Mouse (Mus musculus) hindbrain, embryonic 14.5 days (tissue): ENCODE measurements around the gene Dusp6. TPM values are rescaled to one million over a fixed set of nuclear protein-coding genes. Genes with fewer than 3 reads are reported as not detected.

Experiments
- ATAC-seq: fragments of 200-750 bp; cut with Nextera tagmentation; 2 replicates; pipeline ENCODE4 v1.8.0; 2017; ENCODE audit warnings: moderate number of reproducible peaks, mild to moderate bottlenecking, moderate TSS enrichment, moderate library complexity; ENCODE audit not compliant: low FRiP score
- DNase-seq: peaks from one replicate; pipeline ENCODE4 v3.0.0-alpha.2; 2015; ENCODE audit warnings: low spot score
- H3K27ac ChIP-seq: fragments of 300-500 bp; sonication (generic); 2 replicates; pipeline ENCODE4 v1.5.1; 2014; ENCODE audit warnings: mild to moderate bottlenecking, moderate library complexity
- H3K27me3 ChIP-seq: fragments of 300-500 bp; sonication (generic); 2 replicates; pipeline ENCODE4 v1.6.1; 2014; ENCODE audit warnings: mild to moderate bottlenecking, low read length, mixed read lengths; ENCODE audit not compliant: control insufficient read depth, insufficient read depth
- H3K36me3 ChIP-seq: fragments of 300-500 bp; sonication (generic); replicated peaks from 2 replicates; pipeline ENCODE4 v1.6.1; 2014; ENCODE audit not compliant: control insufficient read depth, insufficient read depth
- H3K4me1 ChIP-seq: fragments of 300-500 bp; sonication (generic); replicated peaks from 2 replicates; pipeline ENCODE4 v1.6.1; 2014; ENCODE audit warnings: antibody characterized with exemption, low read length, mixed read lengths; ENCODE audit not compliant: control insufficient read depth, insufficient read depth
- H3K4me2 ChIP-seq: fragments of 300-500 bp; sonication (generic); replicated peaks from 2 replicates; pipeline ENCODE4 v1.6.1; 2014; ENCODE audit warnings: mild to moderate bottlenecking, moderate library complexity
- H3K4me3 ChIP-seq: fragments of 300-500 bp; sonication (generic); replicated peaks from 2 replicates; pipeline ENCODE4 v1.5.1; 2014; ENCODE audit warnings: mild to moderate bottlenecking, low read length
- H3K9ac ChIP-seq: fragments of 300-500 bp; sonication (generic); 2 replicates; pipeline ENCODE4 v1.6.1; 2014
- H3K9me3 ChIP-seq: fragments of 300-500 bp; sonication (generic); 2 replicates; pipeline ENCODE4 v1.6.1; 2016; ENCODE audit warnings: low read length; ENCODE audit not compliant: control insufficient read depth
- WGBS: fragments of 180-500 bp; shearing (Covaris S2); extraction: QIAGEN DNeasy Blood & Tissue Kit; methylation state at CpG from one replicate; pipeline ENCODE4 v1.1.7; 2014; 5-methylcytosine and 5-hydroxymethylcytosine counted together
- polyA plus RNA-seq: library from polyadenylated mRNA; unstranded; fragments of >200 nt; fragmentation: Nextera tagmentation; extraction: Ambion mirVana; gene quantifications from 2 replicates; pipeline ENCODE4 v1.2.1, GENCODE M21; 2014

The Dusp6 gene
- polyA plus RNA-seq, 1 experiment from 2014 or later = 28.4 TPM

GRCm38 (mm10) chr10:99229031-99229684 is 33.9 kb upstream of the Dusp6 start:
- H3K4me1 ChIP-seq = peaks cover 18% of the 10 kb centered on the region
- ATAC-seq (no peak; the same call in 1 of the 2 replicates), DNase-seq (peak; percentile 44)
- H3K27me3 ChIP-seq = no peaks in the 10 kb centered on the region
- no peak overlapping the region for H3K4me3 ChIP-seq
- H3K4me2 ChIP-seq = peak overlapping the region; percentile 18; the same call in 1 of the 2 replicates
- no peak overlapping the region for H3K27ac ChIP-seq
- no peaks in the 10 kb centered on the region for H3K9me3 ChIP-seq
- H3K9ac ChIP-seq = no peak overlapping the region
- 17% methylated on average over 16 of the region's 16 CpGs for WGBS
- no peaks in the 10 kb centered on the region for H3K36me3 ChIP-seq

DNA sequence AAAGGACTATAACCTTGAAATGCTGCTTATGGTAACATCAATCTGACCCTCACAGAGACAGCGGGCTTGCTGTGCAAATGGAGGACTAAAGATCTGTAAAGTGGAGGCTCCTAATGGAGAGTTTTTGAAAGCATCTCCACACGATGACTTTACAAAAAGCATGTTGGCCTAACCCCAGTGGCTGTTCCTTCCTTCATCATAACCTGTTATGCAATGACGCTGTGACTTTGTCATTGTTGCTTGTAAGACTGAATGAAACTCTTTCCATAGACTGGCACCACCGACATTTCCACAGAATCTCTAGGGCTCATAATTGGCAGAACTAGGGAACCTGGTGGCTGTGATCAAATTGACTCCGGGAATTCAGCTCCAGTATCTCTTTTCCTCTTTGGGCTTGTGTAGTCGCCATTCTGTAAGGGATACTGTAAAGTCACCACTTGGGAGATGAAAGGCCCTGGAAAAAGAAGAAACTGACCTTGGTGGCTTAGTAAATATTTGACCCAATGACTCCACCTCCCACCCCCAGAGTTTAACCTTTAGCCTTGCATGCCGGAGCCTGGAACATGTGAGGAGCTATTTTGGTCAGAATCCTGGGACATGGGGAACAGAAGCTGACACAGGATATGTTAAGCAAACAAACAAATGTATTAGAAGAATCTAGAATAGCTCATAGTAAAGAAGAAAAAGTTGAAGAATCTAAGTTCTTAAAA is 30.4 kb upstream of the Dusp6 start:
- no peaks in the 10 kb centered on the region for H3K9me3 ChIP-seq
- no peak for DNase-seq

DNA sequence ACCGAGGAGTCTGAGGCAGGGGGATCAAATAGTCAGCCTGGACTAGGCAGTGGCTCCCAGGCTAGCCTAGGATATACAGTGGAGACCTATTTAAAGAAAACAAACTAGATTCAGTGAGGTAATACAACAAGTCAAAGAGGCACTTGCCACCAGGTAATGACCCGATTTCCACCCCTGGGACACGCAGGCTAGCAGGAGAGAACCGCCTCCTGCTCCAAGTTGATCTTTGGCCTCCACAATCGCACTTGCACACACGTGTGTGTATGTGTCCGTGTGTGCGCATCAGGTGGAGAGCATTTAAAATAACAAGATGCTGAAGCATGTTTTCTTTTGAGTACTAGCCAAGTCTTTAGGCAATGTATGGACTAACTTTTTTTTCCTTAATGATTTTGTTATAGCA is 28.7 kb upstream of the Dusp6 start:
- Histone ChIP-seq H3K9ac (no peak overlapping the region), H3K36me3 (no peaks in the 10 kb centered on the region), H3K4me3 (no peak overlapping the region), H3K4me2 (no peak overlapping the region), H3K27ac (no peak overlapping the region), H3K27me3 (no peaks in the 10 kb centered on the region), H3K9me3 (no peaks in the 10 kb centered on the region), H3K4me1 (0 out of 2 replicates have a peak, but pooled peaks cover 1% of the 10 kb centered on the region)
- 92% methylated on average over 8 of the region's 8 CpGs for WGBS
- ATAC-seq (no peak), DNase-seq (no peak)

More for the DNA sequence above, 30.4 kb upstream of the Dusp6 start:
- H3K27ac ChIP-seq = no peak overlapping the region
- H3K4me3 ChIP-seq = no peak overlapping the region
- no peaks in the 10 kb centered on the region for H3K36me3 ChIP-seq
- 80% methylated on average over 7 of the region's 7 CpGs for WGBS
- H3K9ac ChIP-seq = no peak overlapping the region
- no peak overlapping the region for H3K4me2 ChIP-seq
- no peak for ATAC-seq
- no peaks in the 10 kb centered on the region for H3K27me3 ChIP-seq
- peaks cover 17% of the 10 kb centered on the region for H3K4me1 ChIP-seq

DNA sequence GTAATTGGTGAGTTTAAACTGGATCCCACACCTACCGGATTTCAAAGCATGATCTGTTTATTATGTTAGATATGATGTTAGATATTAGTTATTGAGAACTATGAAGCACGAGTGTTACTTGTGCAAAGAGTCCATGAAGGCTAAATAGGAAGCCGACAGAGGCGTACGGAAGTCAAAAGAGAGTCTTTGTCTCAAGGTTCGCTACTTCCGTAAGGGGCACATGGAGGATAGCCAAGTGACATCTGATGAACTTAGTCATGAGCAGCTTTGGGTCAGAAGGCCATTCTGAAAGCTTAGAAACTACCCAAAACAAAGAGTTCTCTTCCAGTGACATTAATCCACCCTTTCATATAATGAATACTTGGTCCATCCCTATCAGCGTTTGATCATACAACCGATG is 27.9 kb upstream of the Dusp6 start:
- ATAC-seq = no peak
- WGBS = 90% methylated on average over 9 of the region's 9 CpGs

GRCm38 (mm10) chr10:99237205-99237832 is 25.7 kb upstream of the Dusp6 start:
- 82% methylated on average over 11 of the region's 11 CpGs for WGBS
- DNase-seq (no peak), ATAC-seq (no peak)
- no peaks in the 10 kb centered on the region for H3K36me3 ChIP-seq
- no peaks in the 10 kb centered on the region; the same call in 1 of the 2 replicates for H3K9me3 ChIP-seq
- no peak overlapping the region for H3K27ac ChIP-seq
- H3K9ac ChIP-seq = no peak overlapping the region
- no peaks in the 10 kb centered on the region for H3K27me3 ChIP-seq
- no peaks in the 10 kb centered on the region for H3K4me1 ChIP-seq
- H3K4me3 ChIP-seq = no peak overlapping the region
- no peak overlapping the region for H3K4me2 ChIP-seq

More for the DNA sequence above, 27.9 kb upstream of the Dusp6 start:
- no peak for DNase-seq
- Histone ChIP-seq H3K9ac (no peak overlapping the region), H3K27me3 (no peaks in the 10 kb centered on the region), H3K27ac (no peak overlapping the region), H3K4me3 (no peak overlapping the region), H3K4me1 (no peaks in the 10 kb centered on the region), H3K36me3 (no peaks in the 10 kb centered on the region), H3K4me2 (no peak overlapping the region), H3K9me3 (no peaks in the 10 kb centered on the region)

DNA sequence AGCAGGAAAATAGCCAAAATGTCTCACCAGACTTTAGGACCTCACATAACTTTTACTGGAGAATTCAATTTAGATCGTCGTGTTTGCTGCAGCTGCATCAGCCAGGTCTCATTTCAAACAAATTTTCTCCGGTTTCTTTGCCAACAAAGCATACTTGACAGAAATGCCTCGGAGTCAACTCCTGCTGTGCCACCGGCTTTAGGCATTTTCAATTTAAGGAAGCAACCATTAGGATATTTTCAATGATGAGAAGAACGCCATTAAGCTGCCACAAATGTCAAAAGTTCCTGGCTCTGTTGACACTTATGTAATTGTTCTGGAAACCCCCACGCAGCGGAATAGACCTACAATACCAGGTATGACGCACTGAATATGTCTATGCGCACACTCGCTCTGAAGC is 24.5 kb upstream of the Dusp6 start:
- Histone ChIP-seq H3K9ac (no peak overlapping the region), H3K4me2 (no peak overlapping the region), H3K4me3 (no peak overlapping the region), H3K4me1 (no peaks in the 10 kb centered on the region), H3K27ac (no peak overlapping the region), H3K27me3 (no peaks in the 10 kb centered on the region), H3K36me3 (no peaks in the 10 kb centered on the region), H3K9me3 (no peaks in the 10 kb centered on the region; the same call in 1 of the 2 replicates)
- WGBS = 62% methylated on average over 11 of the region's 11 CpGs
- DNase-seq (no peak), ATAC-seq (no peak)

DNA sequence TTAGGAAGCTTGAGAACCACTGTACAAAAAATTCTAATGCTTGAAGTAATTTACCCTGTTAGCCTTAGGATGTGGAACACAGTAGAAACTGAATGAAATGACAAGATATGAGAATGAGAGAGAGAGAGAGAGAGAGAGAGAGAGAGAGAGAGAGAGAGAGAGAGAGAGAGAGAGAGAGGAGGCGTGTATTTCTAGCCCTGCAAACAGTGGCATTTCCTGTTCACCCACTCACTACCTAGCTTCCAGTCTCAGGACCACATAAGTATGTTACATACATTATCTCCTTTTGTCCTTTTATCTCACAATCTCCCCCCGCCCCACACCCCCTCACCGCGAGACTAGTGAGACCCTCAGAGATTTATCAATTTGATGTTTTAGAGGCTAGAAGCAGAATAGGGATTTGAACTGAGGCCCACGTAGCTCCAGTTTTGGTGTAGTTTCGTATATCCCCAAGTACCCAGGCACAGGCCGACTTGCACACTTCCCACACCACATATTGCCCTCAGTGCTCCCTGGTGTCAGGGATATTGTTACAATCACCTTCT is 21.7 kb upstream of the Dusp6 start:
- Histone ChIP-seq H3K27me3 (no peaks in the 10 kb centered on the region), H3K36me3 (no peaks in the 10 kb centered on the region), H3K27ac (no peak overlapping the region), H3K4me2 (no peak overlapping the region), H3K4me3 (no peak overlapping the region), H3K9me3 (no peaks in the 10 kb centered on the region; the same call in 1 of the 2 replicates), H3K4me1 (no peaks in the 10 kb centered on the region), H3K9ac (no peak overlapping the region)
- DNase-seq (no peak), ATAC-seq (no peak)
- 90% methylated on average over 7 of the region's 7 CpGs for WGBS

GRCm38 (mm10) chr10:99241829-99242711 is 21.0 kb upstream of the Dusp6 start:
- Histone ChIP-seq H3K27me3 (no peaks in the 10 kb centered on the region), H3K4me2 (no peak overlapping the region), H3K4me1 (no peaks in the 10 kb centered on the region), H3K4me3 (no peak overlapping the region), H3K9ac (no peak overlapping the region), H3K9me3 (no peaks in the 10 kb centered on the region; the same call in 1 of the 2 replicates), H3K36me3 (no peaks in the 10 kb centered on the region), H3K27ac (no peak overlapping the region)
- 83% methylated on average over 16 of the region's 16 CpGs for WGBS
- DNase-seq (no peak), ATAC-seq (no peak)
